Mouse (Mus musculus) adipose tissue, adult 10 weeks (tissue): Measurements from ENCODE around the gene Pih1d2. TPM values are rescaled to one million over a fixed set of nuclear protein-coding genes. Genes with fewer than 3 reads are reported as not detected.

ENCODE experiments used
- polyA plus RNA-seq: library from polyadenylated mRNA; stranded (reverse); fragments of 350-450 nt; fragmentation: Illumina TruSeq; extraction: RNeasy Lipid Tissue Mini Kit (QIAGEN cat#74804); gene quantifications from one replicate; pipeline ENCODE4 v1.2.3, GENCODE M21; 2014; ENCODE audit warnings: low read depth, low replicate concordance

Gene Pih1d2
- 6.5 TPM for polyA plus RNA-seq

GRCm38 (mm10) chr9:50616766-50617603 is at the start of gene Pih1d2, which contains the start of gene Nkapd1:
Pih1d2 (plus strand) TSS chr9:50617321.
Nkapd1 (minus strand) TSS chr9:50617464.

GRCm38 (mm10) chr9:50603189-50603997 is 13.7 kb upstream of the Pih1d2 start, which contains the start of the genes Sdhd and Timm8b:
Sdhd (minus strand) TSS chr9:50603812.
Timm8b (plus strand) TSS chr9:50603910.

GRCm38 (mm10) chr9:50659392-50660217 is 42.5 kb downstream of the Pih1d2 start, which contains the start of gene Dlat:
Dlat (minus strand) TSS chr9:50659780.

Other genes with a start within 250 kb of the Pih1d2 start
- 31.1 TPM for gene Plet1, start 122.8 kb upstream of the Pih1d2 start, polyA plus RNA-seq
- 103 TPM for gene Pts, start 88.6 kb upstream of the Pih1d2 start, polyA plus RNA-seq
- gene Il18, start 62.5 kb upstream of the Pih1d2 start, polyA plus RNA-seq, result 8.4 TPM
- gene Bco2, start 62.1 kb upstream of the Pih1d2 start, polyA plus RNA-seq, result 1.3 TPM
- not detected for gene Tex12, start 56.0 kb upstream of the Pih1d2 start, polyA plus RNA-seq
- gene Sdhd, start 13.5 kb upstream of the Pih1d2 start, polyA plus RNA-seq, result 177 TPM
- 241 TPM for gene Timm8b, start 13.4 kb upstream of the Pih1d2 start, polyA plus RNA-seq
- 16.4 TPM for gene Nkapd1, start 143 bp downstream of the Pih1d2 start, polyA plus RNA-seq
- gene Dlat, start 42.5 kb downstream of the Pih1d2 start, polyA plus RNA-seq, result 58.6 TPM
- gene Dixdc1, start 122.2 kb downstream of the Pih1d2 start, polyA plus RNA-seq, result 3.1 TPM
- gene 2310030G06Rik, start 129.2 kb downstream of the Pih1d2 start, polyA plus RNA-seq, result 22.5 TPM
- gene Cryab, start 134.0 kb downstream of the Pih1d2 start, polyA plus RNA-seq, result 80.6 TPM
- gene Hspb2, start 135.0 kb downstream of the Pih1d2 start, polyA plus RNA-seq, result 7.4 TPM
- gene Fdxacb1, start 150.9 kb downstream of the Pih1d2 start, polyA plus RNA-seq, result 6.6 TPM
- gene Alg9, start 157.7 kb downstream of the Pih1d2 start, polyA plus RNA-seq, result 29.2 TPM
- 114 TPM for gene 1110032A03Rik, start 158.2 kb downstream of the Pih1d2 start, polyA plus RNA-seq
- gene Ppp2r1b, start 228.0 kb downstream of the Pih1d2 start, polyA plus RNA-seq, result 71.4 TPM